Mouse (Mus musculus): ENCODE results near the gene Gpr84.

Gpr84 gene

DNA sequence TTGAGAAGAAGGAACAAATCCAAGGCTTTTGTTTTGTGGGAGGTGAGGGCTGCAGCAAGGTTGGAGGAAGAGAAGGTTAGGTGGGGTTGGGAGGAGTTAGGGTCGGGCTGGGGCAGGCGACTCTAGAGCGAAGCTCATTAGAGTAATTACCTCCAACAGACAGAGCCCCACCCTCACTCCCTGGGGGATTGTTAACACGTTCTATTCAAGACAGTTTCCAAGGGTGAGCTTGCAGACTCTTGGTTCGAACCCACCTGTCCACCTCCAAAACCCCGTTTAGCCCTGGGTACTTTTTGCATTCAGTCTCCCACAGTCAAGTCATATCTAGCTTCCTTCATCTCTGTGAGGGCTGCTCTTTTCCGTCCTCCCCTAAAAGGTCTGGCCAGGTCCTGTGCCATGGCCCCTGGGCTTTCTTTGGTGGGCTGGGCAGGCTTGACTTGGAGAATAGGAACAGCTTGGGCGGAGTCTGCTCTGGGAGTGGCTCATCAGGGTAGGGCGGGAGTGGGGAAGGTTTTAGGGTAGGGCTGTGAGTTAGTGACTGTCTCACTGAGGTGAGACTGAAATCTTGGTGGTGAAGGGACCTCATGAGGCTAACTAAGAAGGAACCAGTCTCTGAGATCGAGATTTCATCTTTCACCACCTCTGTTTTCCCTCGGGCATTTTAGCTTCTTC is 26.7 kb upstream of the Gpr84 start:
- no peak for DNase-seq (ENCODE audit: low read depth, low spot score)

DNA sequence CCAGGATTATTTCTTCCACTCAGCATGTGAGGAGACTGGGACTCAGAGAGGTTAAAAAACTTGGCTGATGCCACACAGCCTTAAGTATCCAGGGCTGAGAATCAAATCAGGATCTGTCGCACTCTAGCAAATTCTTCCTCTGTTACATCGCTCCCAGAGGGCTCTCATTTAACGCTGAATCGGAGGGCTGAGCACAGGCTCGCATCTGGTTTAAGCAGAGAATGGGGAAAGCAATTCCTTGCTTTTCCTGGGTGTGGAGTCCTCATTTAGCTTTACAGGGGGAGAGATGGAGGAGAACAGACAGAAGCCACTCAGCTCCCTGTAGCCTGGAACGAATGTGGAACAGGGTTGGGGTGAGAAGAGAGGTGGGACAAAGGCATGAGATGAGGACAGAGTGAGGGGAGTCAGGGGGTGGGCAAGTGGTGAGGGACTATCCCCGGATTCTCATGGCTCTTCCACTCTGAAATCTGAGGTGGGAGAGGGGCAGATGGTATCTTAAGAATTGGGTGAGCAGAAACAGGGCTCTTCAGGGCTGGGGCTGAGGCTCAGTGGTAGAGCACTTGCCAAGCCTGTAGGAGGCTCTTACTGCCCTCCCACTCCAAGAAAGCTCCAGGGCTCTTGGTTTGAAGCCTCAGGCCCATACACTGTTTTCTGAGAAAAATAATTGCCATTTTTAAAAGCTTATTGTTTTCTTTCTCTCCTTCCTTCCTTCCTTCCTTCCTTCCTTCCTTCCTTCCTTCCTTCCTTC is 25.2 kb upstream of the Gpr84 start:
- DNase-seq (ENCODE audit: low read depth, low spot score): no peak

DNA sequence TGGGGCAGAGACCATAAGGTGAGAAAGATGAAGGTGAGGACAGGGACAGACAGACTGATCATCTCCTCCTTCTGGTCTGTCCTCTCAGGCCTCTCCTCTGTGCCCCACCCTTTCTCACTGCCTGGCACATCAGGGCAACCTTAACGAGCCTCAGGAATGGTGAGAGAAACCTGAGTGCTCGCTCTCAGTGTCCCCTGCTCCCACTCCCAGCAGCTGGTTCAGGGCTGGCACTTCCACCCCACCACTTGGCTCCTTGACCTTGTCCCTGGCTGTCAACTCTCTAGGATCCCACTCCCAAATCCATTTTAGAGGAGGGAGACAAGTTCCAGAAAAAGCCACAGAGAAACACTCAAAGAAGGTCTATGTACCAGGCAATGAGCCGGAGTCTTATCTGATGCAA is 24.6 kb upstream of the Gpr84 start:
- no peak for DNase-seq (ENCODE audit: low read depth, low spot score)

DNA sequence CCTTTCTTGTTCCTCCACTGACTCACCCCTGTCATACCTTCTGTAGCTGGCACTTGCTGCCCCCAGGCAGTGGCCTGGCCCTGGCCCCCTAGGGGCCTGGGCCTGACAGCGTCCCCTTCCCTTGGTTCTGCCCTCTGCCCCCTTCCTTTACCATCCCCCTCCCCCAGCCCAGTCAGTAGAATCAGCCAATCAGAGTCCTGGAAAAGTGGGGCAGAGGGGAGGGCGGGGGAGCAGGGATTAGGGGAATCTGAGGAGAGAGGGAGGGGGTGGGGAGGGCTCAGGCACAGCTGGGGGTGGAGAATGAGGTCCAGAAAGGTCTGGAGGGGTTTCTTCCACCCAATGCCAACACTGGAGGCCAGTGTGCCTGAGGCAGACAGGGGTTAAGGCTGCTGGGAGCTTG is 23.8 kb upstream of the Gpr84 start:
- DNase-seq (ENCODE audit: low read depth, low spot score): no peak

DNA sequence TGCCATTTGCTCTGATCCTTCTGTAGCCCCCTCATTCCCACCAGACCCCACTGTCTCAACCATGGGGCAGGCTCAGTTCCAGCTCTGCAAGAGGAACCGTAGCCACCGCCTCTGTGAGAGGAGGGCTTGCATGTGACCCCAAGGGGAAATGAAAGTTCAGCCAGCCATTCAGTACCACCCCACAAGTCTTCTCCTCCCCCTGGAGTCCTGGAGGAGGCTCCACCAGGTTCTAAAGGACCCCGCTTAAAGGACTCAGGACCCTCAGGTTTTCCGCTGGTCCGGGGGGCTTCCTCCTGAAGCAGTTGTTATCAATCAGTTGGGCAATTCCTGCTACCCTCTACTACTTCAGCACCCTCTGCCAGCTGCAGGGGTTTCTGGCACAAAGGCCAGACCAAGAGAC is 23.3 kb upstream of the Gpr84 start:
- no peak for DNase-seq (ENCODE audit: low read depth, low spot score)

DNA sequence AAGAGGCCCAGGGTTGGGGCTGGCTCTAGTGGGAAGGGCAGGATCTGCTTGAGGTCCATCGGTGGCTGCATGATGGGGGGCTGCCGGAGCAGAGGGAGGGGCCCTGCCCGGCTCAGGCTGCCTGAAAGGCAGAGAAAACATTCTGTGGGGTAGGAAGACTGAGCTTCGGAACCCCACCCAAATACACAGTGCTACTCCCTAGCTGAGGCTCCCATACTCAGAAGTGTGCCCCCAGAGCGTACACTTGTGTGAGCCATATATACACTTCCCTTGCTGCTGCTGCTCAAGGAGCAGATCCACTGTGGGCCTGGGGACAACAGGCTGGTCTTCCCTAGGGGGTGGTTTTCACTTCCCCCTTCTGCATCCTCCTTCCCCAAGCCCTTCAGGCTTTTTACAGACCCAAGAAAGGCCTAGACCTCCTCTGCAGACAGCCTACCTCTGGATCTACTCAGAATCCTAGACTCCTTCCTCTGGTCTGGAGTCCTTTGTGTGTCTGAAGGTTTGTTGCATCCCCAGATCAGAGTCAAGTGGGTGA is 22.7 kb upstream of the Gpr84 start:
- DNase-seq (ENCODE audit: low read depth, low spot score): no peak

DNA sequence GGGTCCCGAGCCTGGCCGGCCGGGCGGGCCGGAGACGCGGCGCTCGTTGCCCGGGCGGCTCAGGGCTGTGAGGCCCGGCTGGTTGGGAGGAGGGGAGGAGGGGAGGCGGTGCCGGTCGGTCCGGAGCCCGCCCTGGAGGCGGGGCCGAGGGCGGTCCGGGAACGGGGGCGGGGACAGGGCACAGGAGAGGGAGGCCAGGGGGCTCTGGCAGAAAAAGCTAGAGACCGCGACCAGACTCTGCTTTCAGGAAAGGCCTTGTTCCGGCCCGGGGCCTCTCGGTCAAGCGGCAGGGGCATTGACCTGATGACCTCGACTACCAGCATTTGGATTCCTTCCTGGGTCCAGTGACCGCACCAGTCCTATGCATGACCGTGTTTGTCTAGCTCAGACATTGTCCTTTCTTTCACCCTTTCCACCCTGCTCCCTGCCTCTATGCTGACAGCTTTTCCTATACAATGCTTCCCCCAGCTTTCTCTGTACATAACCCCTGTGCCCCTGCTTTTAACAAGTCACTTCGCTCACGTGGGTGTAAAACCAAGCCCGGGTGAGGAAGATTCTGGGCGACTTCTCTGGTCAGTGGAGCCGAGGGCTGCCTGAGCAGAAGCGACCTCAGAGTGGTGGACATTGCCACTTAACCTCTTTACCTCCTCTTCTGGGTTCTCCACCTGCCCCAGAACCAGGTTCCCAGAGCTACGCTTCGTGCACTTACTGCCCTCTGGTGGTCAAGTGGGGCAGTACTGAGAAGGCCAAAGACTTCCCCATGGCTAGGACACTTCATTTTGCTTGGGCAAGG is 13.2 kb upstream of the Gpr84 start:
- DNase-seq (ENCODE audit: low read depth, low spot score): peak; percentile 86

DNA sequence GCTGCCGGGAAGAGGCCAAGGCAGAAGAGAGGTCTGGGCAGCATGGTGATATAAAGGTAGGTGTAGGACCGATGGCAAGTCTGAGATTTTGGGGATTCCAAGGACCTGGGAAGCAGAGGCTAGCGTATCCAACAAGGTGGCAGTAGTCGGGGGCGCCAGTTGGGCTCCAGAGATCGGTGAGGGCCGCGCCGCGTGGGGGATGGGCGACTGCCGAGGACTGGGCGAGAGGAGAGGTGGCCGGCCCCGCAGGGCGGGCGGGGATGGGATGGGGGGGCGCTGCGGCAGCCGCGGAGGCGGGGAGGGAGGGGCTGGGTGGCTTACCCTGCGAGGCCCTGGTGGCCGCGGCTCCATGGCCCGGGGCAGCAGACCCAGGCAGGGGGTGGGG is 12.7 kb upstream of the Gpr84 start:
- no peak for DNase-seq (ENCODE audit: low read depth, low spot score)

DNA sequence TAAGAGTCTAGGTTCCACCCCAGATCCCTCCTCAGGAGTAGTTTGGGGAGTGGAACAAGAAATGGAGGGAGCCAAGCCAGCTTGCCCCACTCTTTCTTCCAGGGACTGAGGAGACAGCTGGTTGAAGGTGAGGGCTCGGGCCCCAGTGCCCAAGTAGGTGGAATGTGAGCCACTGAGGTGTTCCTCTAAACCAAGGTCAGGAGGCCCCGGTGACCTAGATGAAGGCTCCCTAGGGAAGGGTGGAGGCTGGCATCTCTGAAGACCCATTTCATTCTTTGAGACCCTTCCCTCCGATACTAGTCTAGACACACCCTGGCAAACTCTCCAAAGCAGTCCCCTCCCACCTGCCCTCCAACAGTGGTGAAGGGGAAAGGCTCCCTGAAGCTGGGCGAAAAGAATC is 12.0 kb upstream of the Gpr84 start:
- DNase-seq (ENCODE audit: low read depth, low spot score): no peak

DNA sequence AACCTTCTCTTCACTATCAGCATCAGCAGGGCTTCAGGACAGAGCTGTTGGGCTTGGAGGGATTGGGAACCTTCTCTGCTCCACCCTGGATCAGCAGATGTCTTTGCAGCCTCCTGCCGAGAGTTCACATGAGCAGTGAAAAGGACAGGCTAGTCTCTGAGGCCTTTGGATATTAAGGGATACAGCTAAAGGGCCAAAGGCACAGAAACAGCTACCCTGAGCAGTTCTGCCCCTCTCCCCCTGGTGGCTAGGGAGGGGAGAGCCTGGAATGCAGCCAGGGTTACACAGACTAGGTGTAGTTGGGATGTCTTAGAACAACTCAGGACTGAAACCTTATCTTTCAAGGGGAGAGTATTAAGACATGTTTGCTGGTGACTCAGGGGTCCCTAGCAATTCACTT is 10.7 kb upstream of the Gpr84 start:
- peak; percentile 50 for DNase-seq (ENCODE audit: low read depth, low spot score)

DNA sequence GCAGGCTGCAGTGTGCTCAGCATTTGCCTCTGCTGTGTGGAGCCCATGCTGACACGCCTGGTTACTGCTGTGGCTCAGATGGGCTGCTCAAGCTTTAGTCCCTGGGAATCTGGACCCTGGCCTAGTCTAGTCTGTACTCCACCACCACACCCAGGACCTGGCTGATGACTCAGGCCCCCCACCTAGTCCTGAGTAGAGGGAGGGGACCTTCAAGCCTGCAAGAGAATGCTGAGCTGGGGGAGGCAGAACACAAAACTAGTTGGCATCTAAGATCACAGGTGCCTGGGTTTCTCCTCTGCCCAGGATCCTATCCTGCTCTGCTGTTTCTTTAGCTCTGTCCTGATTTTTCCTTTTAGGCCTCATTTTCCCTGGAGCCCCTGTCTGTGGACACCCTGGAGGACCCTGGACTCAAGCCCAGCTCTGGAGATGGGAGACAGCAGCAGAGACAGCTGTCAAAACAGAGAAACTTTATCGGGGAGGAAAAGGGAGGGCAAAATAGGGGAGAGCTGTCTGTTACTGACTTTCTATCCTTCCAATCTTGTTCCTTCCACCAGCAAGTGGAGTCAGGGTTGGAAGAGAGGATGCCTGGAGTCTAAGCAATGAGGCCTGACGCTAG is 7.9 kb upstream of the Gpr84 start:
- no peak for DNase-seq (ENCODE audit: low read depth, low spot score)

DNA sequence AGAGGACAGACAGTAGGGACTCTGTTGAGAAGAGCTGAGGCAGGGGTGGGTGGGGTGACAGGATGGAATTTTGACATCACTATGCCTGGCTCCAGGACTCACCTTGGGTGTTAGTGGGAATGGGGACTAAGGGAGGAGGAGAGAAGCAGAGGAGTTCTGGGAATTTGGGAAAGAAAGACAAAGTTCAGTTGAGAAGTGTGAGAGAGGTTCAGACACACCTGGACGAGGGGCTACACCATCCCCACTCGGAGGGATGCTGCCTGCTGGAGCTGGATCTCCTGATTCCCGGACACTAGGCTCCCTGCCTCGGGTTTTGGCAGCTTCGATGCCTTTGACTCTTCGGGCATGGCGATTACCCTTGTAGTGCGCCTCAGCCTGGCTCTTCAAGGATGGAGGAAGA is 7.3 kb upstream of the Gpr84 start:
- DNase-seq (ENCODE audit: low read depth, low spot score): no peak

DNA sequence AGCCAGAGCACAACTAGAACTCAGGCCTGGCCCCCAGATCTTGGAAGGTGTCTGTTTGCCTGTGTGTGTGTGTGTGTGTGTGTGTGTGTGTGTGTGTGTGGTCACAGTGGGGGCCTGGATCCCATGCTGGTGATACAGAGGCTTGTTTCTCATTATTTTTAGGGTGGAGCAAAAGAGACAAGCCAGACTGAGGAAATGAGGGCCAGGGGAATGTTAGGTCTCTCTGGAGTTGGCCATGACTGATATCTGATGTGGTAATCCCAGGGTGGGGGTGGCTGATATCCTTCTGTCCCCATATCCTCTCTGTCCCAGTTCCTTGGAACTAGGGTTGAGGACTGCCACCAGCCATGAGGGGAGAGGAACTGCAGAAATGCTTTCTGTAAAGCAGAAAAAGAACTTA is 6.7 kb upstream of the Gpr84 start:
- DNase-seq (ENCODE audit: low read depth, low spot score): no peak

DNA sequence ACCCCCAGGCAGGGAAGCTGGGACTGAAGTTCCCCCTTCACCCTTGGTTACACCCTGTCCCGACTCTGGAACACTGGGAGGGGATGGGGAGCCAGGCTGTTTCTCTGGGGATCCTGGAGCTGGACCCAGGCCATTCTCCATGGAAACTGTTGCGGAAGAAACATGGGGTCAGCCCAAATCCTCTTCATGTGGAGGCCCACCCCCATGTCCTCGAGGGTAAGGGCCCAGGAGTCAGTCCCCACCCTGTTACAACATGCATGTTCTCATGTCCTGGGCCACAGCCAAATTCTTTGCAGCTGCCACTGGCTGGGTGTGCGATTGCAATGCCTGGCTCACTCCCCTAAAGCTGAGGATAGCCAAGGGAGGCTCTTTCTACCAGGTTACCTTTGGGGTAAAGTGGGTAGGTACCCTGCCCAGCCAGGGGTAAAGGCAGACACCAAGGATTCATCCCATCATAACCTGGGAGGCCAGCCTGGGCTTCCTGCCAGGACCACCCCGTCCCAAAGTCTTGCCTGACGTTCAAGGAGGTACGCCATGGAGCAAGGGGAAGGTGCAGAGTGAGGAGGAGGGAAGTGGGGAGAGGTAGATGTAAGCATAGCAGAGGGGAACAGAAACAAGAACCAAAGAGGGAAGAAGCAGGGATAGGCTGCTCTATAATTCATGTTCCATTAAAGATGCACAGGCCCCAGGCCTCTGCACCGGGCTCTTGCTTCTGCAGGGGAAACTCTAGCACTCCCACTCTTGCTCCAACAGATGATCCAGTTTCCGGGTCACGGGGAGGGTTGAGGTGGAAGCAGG is 5.8 kb upstream of the Gpr84 start:
- no peak for DNase-seq (ENCODE audit: low read depth, low spot score)

DNA sequence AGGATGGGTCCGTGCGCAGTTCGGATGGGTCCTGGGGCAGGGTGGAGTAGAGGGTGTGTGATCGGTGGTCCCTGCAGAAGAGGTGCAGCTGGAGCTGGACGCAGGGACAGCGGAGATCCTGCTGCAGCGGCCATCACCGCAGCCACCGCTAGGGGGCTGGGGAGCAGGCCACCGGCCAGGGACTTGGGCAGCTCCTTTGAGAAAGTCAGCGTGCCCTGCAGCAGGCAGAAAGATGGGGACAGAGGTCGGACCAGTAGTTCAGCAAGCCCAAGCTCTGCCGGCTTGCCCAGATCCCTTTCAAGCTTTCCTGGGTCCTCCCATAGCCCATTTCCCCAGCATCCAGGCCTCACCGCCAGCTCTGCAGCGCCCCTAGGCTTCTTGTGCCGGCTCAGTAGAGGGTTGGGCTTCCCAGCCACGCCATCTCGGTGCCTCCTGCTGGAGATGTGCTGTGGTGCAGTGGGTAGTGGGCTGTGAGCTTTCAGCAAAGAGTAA is 4.6 kb upstream of the Gpr84 start:
- no peak for DNase-seq (ENCODE audit: low read depth, low spot score)

DNA sequence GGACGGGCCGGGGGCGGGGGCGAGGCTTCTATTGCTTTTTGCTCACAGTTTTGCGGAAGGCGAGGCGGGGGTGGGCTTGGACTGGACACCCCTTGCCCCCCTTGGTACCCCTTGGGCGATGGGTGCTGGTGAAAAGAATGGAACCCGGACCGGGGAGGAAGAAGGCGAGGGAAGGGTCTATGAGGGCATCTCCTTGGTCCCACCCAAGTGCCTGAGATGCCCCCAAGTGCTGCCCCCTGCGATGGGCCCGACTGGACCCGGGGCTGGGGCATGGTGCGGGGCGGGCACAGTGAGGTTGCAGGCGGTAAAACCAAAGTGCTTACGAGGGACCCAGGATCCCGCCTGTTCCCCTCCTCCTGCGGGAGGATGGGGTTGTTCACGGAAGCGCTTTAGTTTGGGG is 3.8 kb upstream of the Gpr84 start:
- no peak for DNase-seq (ENCODE audit: low read depth, low spot score)

DNA sequence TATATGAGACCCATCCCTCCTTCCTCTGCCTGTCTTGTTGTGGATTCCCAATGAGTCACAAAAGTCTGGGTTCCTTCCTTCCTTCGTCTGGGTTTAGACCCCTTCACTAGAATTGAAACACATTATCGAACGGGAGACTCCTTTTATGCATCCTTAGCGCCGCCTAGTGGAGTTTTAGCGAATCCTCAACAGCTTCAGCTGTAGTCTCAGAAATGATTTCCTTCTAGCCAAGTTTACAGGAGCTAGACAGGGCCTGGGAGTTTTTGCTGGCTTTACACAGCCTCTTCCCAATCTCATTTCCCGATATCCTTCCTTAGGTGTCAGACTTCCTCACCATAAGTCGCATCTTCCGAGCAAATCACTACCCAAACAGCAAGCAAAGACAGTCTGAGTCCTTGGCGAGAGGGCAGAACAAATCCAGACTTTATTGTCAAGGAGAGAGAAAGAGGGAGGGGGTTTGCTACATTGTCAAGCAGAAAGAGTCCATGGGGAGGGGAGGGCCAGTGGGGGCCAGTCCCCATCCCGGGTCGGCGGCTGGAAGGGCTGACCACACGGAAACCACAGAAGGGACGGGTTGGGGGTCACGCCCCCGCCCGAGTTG is 3.2 kb upstream of the Gpr84 start:
- peak; percentile 77 for DNase-seq (ENCODE audit: low read depth, low spot score)

DNA sequence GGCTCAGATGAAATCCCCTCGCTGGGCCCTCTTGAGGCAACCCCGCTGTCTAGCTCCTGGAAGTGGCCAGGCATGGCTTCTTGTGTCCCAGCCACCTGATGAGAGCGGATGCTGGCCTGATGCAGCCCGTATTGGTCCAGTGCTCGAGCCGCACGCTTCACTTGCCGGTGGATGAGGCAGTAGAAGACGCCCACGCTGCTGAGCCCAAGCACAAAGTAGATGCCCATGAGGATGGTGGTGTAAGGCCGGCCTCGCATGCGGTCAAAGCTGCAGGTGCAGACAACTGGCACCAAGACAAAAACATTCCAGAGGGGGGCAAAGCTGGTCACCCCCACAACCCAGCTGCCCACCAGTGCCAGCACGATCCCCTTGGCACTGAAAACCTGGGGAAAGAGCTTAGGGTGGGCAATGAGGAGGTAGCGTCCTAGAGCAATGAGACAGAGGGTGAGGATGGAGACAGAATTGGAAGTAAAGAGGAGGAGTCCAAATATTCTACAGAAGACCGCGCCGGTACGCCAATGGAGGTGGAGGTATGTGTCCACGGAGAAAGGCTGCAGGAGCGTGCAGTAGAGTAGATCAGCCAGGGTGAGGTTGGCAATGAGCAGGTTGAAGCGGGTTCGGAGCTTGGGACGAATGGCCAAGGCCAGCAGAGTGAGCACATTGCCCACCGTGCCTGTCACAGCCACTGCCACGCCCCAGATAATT is 1.4 kb downstream of the Gpr84 start:
- DNase-seq (ENCODE audit: low read depth, low spot score): no peak

DNA sequence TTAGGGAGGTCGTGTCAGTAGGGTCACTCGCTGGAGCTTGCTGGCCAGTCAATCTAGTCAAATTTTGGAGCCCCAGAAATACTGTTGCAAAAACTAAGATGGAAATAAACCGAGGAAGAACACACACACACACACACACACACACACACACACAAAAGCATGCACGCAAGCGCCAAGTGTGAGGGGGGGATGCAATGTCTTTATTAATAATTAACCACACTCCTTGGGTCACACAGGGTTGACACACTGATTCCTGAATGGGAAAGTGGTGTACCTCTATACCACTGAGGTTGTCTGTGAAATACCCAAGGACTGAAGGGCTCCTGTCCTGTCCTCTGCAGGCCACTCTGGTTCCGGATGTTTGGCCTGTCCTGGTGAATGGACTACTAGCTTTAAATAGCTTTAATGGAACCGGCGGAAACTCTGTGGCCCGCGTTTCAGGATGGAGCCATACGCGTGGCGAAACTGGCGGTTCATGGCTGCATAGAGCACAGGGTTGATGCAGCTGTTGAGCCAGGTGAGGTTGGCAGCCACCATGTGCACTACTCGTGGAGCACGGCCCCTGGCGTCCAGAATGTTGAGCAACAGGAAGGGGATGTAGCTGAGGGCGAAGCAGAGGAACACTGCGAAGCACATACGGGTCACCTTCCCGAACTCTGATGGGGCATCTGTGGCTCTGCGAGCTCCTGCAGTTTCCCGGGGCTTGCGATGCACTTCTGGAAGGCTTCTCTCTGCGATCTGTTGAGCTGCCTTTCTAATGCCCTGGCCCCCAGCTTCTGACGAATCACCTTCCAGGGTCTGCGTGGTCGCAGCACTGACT is 2.1 kb downstream of the Gpr84 start:
- no peak for DNase-seq (ENCODE audit: low read depth, low spot score)

All from CD4-positive, CD25-positive, alpha-beta regulatory T cell, adult 2 months (primary cell).